Mouse (Mus musculus) lung, adult 2 months (tissue): ENCODE results near the gene Zfp362. TPM values are rescaled to one million over a fixed set of nuclear protein-coding genes. Genes with fewer than 3 reads are reported as not detected.

Experiments
- DNase-seq: peaks from one replicate; pipeline ENCODE4 v3.0.0; 2022
- H3K4me1 ChIP-seq: fragments of 200-500 bp; 2 replicates; pipeline ENCODE4 v1.6.1; 2011; ENCODE audit warnings: low read length; ENCODE audit not compliant: control insufficient read depth, insufficient read depth
- H3K4me3 ChIP-seq: fragments of 200-500 bp; replicated peaks from 2 replicates; pipeline ENCODE3; 2011; ENCODE audit warnings: low read depth, mild to moderate bottlenecking, control low read depth, low read length; ENCODE audit errors: extremely low read depth
- CTCF ChIP-seq: fragments of 200-500 bp; IDR thresholded peaks from 2 replicates; pipeline ENCODE4 v1.5.1; 2011; ENCODE audit warnings: mild to moderate bottlenecking, low read length, control low read depth; ENCODE audit not compliant: insufficient read depth
- POLR2A ChIP-seq: fragments of 200-500 bp; IDR thresholded peaks from 2 replicates; pipeline ENCODE4 v1.6.1; 2011; ENCODE audit warnings: low read depth, mild to moderate bottlenecking, control low read depth, low read length, borderline replicate concordance; ENCODE audit errors: extremely low read depth
- WGBS: fragments of 180-500 bp; shearing (Covaris S2); methylation state at CpG from one replicate; pipeline ENCODE4 v1.1.7; 2018; 5-methylcytosine and 5-hydroxymethylcytosine counted together
- polyA plus RNA-seq: library from polyadenylated mRNA; depleted of rRNA; stranded (reverse); fragments of >200 nt; gene quantifications from 2 replicates; pipeline ENCODE4 v1.2.3, GENCODE M21; 2012

The Zfp362 gene
- polyA plus RNA-seq, 1 experiment, result 43.8 TPM

DNA sequence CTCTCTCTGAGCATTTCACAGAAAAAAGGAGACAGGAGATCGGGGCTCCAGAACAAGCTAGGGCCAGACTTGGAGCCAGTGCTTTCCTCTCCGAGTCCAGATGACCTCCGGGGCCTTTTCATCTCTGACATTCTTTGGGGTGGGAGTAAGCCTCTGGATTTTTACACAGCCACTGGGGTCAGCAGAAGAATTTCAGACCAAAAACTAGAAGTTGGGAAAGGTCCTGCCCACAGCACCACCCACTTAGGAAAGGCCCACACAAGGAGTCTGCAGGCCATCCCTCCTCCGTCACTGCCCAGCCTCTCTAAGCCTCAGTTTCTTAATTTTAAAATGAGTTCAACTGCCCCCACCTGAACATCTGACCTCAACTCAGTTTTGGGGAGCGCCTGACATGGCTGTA lies 2.3 kb downstream of the Zfp362 start:
- Histone ChIP-seq H3K4me3 (no peak overlapping the region), H3K4me1 (peaks cover 20% of the 10 kb centered on the region)
- no peak for DNase-seq
- 59% methylated on average over 5 of the region's 5 CpGs for WGBS
- no peak for TF ChIP-seq POLR2A

DNA sequence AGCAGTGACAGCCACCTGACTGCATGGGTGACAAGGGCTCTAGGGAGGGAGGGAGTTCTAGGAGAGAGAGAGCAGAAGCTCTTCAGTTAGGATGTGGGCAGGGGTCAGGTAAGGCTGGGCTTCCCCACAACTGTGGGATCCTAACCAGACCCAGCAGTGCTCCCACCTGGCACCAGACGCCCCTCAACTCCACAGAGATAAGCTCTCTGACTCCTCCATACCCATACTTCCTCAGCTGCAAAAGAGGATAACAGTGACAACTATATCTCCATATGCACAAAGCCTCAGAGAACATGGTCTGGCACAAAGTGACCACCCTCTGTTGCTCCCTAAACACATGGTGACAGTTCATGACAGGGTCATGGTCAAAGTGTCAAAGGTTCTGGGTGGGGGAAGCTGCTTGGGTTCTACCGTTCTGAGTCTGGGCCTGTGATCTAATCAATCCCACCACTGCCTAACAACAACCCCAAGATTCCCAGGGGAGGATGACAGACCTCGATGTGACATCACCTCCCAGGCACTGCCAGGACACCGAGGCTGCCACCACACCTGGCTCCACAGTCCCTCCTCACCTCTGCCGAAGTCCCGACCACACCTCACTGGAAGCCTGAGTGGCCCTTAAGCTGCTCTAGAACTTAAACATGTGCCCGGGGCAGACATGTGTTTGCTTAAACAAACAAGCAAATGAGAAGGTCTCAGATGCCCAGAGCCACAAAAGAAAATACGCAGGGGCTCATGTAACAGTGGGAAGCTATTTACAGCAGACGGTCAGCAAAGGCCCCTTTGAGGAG lies 4.0 kb downstream of the Zfp362 start:
- Histone ChIP-seq H3K4me3 (no peak overlapping the region), H3K4me1 (peaks cover 17% of the 10 kb centered on the region)
- WGBS, result 43% methylated on average over 9 of the region's 9 CpGs
- TF ChIP-seq POLR2A, result no peak
- no peak for TF ChIP-seq CTCF
- peak; percentile 53 for DNase-seq

DNA sequence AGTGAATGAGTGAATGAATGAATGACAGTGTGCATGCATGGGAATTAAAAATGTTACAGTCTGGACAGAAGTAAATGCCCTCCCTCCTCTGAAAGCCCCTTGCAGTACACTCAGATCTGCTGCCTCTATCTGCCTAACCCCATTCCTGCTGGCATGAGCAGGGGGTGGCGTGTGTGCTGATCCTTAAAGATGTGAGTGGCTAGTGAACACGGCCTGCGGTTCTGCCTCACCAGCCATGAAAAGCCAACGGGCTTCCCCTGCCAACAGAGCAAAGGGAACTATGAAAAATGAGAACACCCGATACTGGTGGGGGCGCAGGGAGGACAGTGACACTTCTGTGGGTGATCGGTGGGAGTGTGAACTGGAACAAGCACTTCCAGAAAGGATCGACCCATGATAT lies 9.1 kb downstream of the Zfp362 start:
- Histone ChIP-seq H3K4me3 (no peak overlapping the region), H3K4me1 (peaks cover 6% of the 10 kb centered on the region; the same call in 1 of the 2 replicates)
- TF ChIP-seq POLR2A (no peak), CTCF (no peak)
- no peak for DNase-seq
- WGBS, result 67% methylated on average over 8 of the region's 8 CpGs

DNA sequence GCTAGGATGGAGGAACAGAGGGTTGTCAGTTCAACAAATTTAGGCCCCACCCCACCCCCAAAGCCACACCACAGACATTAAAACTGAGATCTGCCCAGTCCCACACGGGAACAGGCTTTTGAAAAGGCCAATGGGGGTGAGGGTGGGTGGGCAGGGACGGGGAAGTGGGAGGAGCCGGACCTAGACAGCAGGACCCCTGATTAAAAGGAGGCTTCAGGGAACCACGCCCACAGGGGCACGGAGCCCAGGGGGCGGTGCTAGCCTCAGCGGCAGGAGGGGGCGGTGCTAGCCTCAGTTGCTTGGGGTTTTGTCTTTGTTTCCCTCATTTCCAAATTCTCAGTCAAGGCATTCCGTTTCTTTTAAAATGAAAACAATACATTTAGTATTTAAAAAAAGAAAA lies 10.2 kb downstream of the Zfp362 start:
- TF ChIP-seq POLR2A, result no peak
- TF ChIP-seq CTCF, result no peak
- DNase-seq, result no peak
- no peak overlapping the region for H3K4me3 ChIP-seq
- WGBS, result 17% methylated on average over 9 of the region's 9 CpGs
- peaks cover 6% of the 10 kb centered on the region; the same call in 1 of the 2 replicates for H3K4me1 ChIP-seq

DNA sequence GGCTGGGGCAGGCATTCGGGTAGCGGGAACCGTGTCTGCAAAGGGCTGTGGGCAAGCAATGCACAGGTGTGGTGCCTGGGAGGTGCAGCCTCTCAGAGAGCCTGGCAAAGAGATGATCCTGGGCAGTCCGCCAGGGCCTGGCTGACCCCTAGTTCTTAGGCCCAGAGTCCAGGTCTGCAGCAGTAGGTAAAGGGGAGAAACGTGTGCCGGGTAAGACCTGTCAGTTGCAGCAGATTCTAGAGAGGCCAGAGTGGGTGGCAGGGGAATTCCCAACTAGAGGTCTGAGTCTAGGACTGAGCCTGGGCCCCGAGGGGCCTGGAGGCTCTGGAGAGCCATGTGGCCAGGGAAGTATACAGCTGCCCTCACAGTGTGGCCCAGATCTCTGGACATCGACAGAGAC lies 11.6 kb downstream of the Zfp362 start:
- no peak for DNase-seq
- Histone ChIP-seq H3K4me1 (peaks cover 6% of the 10 kb centered on the region; the same call in 1 of the 2 replicates), H3K4me3 (no peak overlapping the region)
- WGBS, result 69% methylated on average over 8 of the region's 8 CpGs
- TF ChIP-seq CTCF (no peak), POLR2A (no peak)

DNA sequence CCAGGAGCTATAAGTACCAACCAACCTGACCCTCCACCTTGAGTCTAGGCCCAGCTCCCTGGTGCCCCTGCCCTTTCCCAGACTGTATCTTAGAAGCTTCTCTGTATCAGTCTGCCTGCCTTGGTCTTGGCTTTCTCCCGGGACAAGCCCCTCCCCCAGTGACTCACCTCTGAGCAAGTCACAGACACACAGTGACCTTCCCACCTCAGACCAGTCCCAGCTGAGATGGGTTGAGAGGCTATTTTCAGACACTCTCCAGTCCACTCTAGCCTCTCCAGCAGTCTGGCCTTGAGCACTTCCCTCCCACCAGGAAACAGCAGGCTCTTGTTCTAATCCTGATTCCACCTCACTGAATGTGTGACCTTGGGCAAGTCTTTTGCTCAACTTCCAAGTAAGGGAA lies 12.1 kb downstream of the Zfp362 start:
- 13% methylated on average over 1 of the region's 1 CpGs for WGBS
- no peak overlapping the region for H3K4me3 ChIP-seq
- DNase-seq, result no peak
- TF ChIP-seq POLR2A (no peak), CTCF (no peak)
- H3K4me1 ChIP-seq, result peaks cover 6% of the 10 kb centered on the region; the same call in 1 of the 2 replicates

DNA sequence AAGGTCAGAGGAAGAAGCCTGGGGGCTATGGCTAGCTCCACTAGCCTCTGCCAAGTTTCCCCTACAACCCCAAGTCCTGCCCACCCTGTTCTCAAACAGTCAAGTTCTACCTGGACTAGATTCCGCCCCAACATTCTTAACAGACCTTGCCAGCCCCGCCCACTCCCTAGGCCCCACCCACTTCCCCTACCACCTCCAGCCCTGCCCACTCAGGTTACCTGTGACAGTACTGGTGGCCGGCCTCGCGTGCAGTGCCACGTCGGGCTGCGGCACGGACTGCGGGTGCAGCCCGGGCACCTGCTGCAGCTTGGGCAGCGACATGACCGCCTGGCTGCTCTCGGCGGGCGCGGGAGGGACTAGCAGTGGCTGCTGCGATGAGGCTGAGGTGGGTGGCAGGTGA lies 16.2 kb downstream of the Zfp362 start:
- no peak overlapping the region for H3K4me3 ChIP-seq
- WGBS, result 56% methylated on average over 18 of the region's 18 CpGs
- no peak for TF ChIP-seq POLR2A
- TF ChIP-seq CTCF, result no peak
- no peak for DNase-seq
- no peaks in the 10 kb centered on the region for H3K4me1 ChIP-seq

DNA sequence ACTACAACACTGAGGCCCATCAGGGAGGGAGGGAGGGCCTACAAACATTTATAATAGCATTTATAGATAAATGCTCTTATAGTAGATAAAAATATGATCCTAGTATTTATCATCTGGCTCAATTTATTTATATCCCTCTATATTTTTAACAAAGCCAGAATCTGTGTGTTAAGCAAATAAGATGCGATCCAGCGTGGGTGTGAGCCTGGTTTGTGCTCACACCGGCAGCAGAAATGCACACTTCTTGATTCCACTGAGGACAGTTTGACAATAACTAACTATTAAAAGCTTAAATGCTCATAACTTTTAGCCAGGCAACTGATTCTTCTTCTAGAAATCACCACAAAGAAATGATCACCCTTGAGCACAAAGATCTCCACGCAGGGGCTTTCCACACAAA lies 17.7 kb downstream of the Zfp362 start:
- DNase-seq, result no peak
- no peak for TF ChIP-seq POLR2A
- TF ChIP-seq CTCF, result no peak
- WGBS, result 94% methylated on average over 4 of the region's 4 CpGs
- H3K4me3 ChIP-seq, result no peak overlapping the region
- H3K4me1 ChIP-seq, result no peaks in the 10 kb centered on the region

DNA sequence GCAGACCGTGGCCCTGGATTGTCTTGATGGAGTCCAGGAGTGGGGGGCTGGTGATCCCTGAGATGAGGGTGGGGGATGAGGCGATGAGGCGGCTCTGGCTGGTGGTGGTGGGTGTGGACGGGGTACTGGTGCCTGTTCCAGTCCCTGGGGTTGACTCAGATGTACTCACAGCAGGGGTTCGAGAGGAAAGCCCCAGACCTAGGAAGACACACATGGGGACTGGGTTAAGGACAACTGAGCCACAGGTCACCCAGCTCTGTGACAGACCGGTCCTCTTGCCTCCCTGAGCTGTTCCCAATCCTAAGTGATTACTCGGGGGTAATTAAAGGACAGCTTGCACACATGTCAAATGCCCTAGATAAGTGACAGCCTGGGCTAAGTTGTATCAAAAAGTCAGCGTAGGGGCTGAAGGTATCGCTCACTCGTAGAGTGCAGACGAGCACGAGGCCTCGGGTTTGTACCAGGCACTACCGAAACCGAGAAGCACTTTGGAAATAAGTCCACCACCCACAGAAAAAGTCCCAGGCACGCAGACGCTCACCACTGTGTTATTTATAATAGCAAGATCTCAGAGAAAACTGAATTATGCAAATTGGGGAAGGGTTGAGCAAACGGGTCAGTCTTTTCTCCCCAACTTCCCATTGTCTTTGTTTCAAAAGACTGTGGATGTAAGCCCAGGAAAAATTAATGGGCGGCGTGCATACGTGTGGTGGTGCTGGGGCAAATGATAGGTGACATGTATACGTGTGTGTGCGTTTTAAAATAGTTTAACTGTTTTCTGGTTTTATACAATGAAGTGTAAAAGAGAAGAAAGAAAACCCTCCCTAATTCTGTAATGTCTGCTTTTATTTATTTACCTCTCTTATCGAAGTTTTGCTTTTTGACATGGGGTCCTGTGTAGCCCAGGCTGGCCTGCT lies 18.6 kb downstream of the Zfp362 start:
- TF ChIP-seq CTCF (no peak), POLR2A (no peak)
- no peak overlapping the region for H3K4me3 ChIP-seq
- WGBS, result 92% methylated on average over 24 of the region's 24 CpGs

More for the DNA sequence above, 18.6 kb downstream of the Zfp362 start:
- no peak for DNase-seq
- no peaks in the 10 kb centered on the region for H3K4me1 ChIP-seq
